Mouse (Mus musculus) neural tube, embryonic 10.5 days (tissue): ENCODE results near the gene Gm3776.
"Not testable (repeated sequence)": the region's sequence is repeated elsewhere in the genome, so short reads cannot be mapped to it uniquely, and the experiment has no call there.

ENCODE experiments used
- DNase-seq: peaks from one replicate; pipeline ENCODE4 v3.0.0-alpha.2; 2017; ENCODE audit warnings: low spot score; ENCODE audit errors: extremely low spot score

Gm3776 gene

GRCm38 (mm10) chr9:78292462-78292861 is 35.5 kb downstream of the Gm3776 start:
- not testable (repeated sequence) for DNase-seq

- not testable (repeated sequence) for DNase-seq
Observed at GRCm38 (mm10) chr9:78293683-78294082, 36.8 kb downstream of the Gm3776 start.

GRCm38 (mm10) chr9:78294781-78295180 is 37.9 kb downstream of the Gm3776 start:
- not testable (repeated sequence) for DNase-seq

- DNase-seq, result peak; percentile 69
Observed at GRCm38 (mm10) chr9:78296089-78296488, 39.2 kb downstream of the Gm3776 start.

GRCm38 (mm10) chr9:78298232-78298631 is 41.3 kb downstream of the Gm3776 start:
- DNase-seq, result no peak

GRCm38 (mm10) chr9:78299143-78299542 is 42.2 kb downstream of the Gm3776 start:
- not testable (repeated sequence) for DNase-seq

GRCm38 (mm10) chr9:78308122-78308521 is 51.2 kb downstream of the Gm3776 start:
- DNase-seq, result not testable (repeated sequence)

GRCm38 (mm10) chr9:78314696-78315095 is 57.8 kb downstream of the Gm3776 start, which contains the start of gene Omt2a:
Gene Omt2a (minus strand): TSS chr9:78314796.
- no peak for DNase-seq
